Mouse (Mus musculus): ENCODE data around the gene 1700008O03Rik.

1700008O03Rik gene

GRCm38 (mm10) chr7:44375793-44376192 is 9.8 kb downstream of the 1700008O03Rik start:
- no peak for DNase-seq (ENCODE audit: low read depth, low spot score)

GRCm38 (mm10) chr7:44375207-44375606 is 10.4 kb downstream of the 1700008O03Rik start:
- no peak for DNase-seq (ENCODE audit: low read depth, low spot score)

- DNase-seq (ENCODE audit: low read depth, low spot score) = no peak
Measured at GRCm38 (mm10) chr7:44374756-44375155, 10.9 kb downstream of the 1700008O03Rik start.

- DNase-seq (ENCODE audit: low read depth, low spot score) = peak; percentile 71
Measured at GRCm38 (mm10) chr7:44373889-44374652, 11.5 kb downstream of the 1700008O03Rik start.

- DNase-seq (ENCODE audit: low read depth, low spot score) = no peak
Measured at GRCm38 (mm10) chr7:44373460-44373859, 12.2 kb downstream of the 1700008O03Rik start.

GRCm38 (mm10) chr7:44372678-44373077 is 12.9 kb downstream of the 1700008O03Rik start:
- DNase-seq (ENCODE audit: low read depth, low spot score) = no peak

GRCm38 (mm10) chr7:44360792-44361301 is 24.8 kb downstream of the 1700008O03Rik start:
- DNase-seq (ENCODE audit: low read depth, low spot score) = no peak

- no peak for DNase-seq (ENCODE audit: low read depth, low spot score)
Measured at GRCm38 (mm10) chr7:44359908-44360672, 25.5 kb downstream of the 1700008O03Rik start.

- no peak for DNase-seq (ENCODE audit: low read depth, low spot score)
Measured at GRCm38 (mm10) chr7:44358886-44359654, 26.6 kb downstream of the 1700008O03Rik start.

- no peak for DNase-seq (ENCODE audit: low read depth, low spot score)
Measured at GRCm38 (mm10) chr7:44358012-44358411, 27.6 kb downstream of the 1700008O03Rik start.

- no peak for DNase-seq (ENCODE audit: low read depth, low spot score)
Measured at GRCm38 (mm10) chr7:44357531-44357930, 28.1 kb downstream of the 1700008O03Rik start.

GRCm38 (mm10) chr7:44356590-44357481 is 28.8 kb downstream of the 1700008O03Rik start:
- DNase-seq (ENCODE audit: low read depth, low spot score) = no peak

- DNase-seq (ENCODE audit: low read depth, low spot score) = no peak
Measured at GRCm38 (mm10) chr7:44355411-44355810, 30.2 kb downstream of the 1700008O03Rik start.

- no peak for DNase-seq (ENCODE audit: low read depth, low spot score)
Measured at GRCm38 (mm10) chr7:44353601-44354340, 31.8 kb downstream of the 1700008O03Rik start.

GRCm38 (mm10) chr7:44352750-44353600 is 32.6 kb downstream of the 1700008O03Rik start:
- DNase-seq (ENCODE audit: low read depth, low spot score) = no peak

GRCm38 (mm10) chr7:44351881-44352749 is 33.5 kb downstream of the 1700008O03Rik start:
- no peak for DNase-seq (ENCODE audit: low read depth, low spot score)

- peak; percentile 87 for DNase-seq (ENCODE audit: low read depth, low spot score)
Measured at GRCm38 (mm10) chr7:44350957-44351711, 34.5 kb downstream of the 1700008O03Rik start.

All from 3T3-L1 (cell line).